Mouse (Mus musculus): Measurements from ENCODE around the gene Lrp10. TPM values are rescaled to one million over a fixed set of nuclear protein-coding genes. Genes with fewer than 3 reads are reported as not detected.

The Lrp10 gene
- 38.7 TPM for polyA plus RNA-seq (2017; shearing (Covaris generic))

GRCm38 (mm10) chr14:54463959-54464292 is at the start of gene Lrp10:
TSS of gene Lrp10 (plus strand) at chr14:54464137.

GRCm38 (mm10) chr14:54417623-54418081 is 46.3 kb upstream of the Lrp10 start, which contains the start of gene Slc7a7:
TSS of gene Slc7a7 (minus strand) at chr14:54417780.

GRCm38 (mm10) chr14:54426689-54427398 is 37.1 kb upstream of the Lrp10 start, which contains the start of gene Mrpl52:
TSS of gene Mrpl52 (plus strand) at chr14:54426909.

GRCm38 (mm10) chr14:54431334-54432077 is 32.4 kb upstream of the Lrp10 start, which contains the start of gene Mmp14:
TSS of gene Mmp14 (plus strand) at chr14:54431612.

GRCm38 (mm10) chr14:54475941-54476844 is 12.3 kb downstream of the Lrp10 start, which contains the start of gene Rem2:
TSS of gene Rem2 (plus strand) at chr14:54476100.

Other genes starting within 250 kb of the Lrp10 start
- 537 TPM for gene Dad1, start 210.0 kb upstream of the Lrp10 start, polyA plus RNA-seq (2017; shearing (Covaris generic))
- 28.6 TPM for gene Abhd4, start 209.9 kb upstream of the Lrp10 start, polyA plus RNA-seq (2017; shearing (Covaris generic))
- gene Olfr49, start 179.2 kb upstream of the Lrp10 start, polyA plus RNA-seq (2017; shearing (Covaris generic)): 0.05 TPM
- gene Oxa1l, start 103.3 kb upstream of the Lrp10 start, polyA plus RNA-seq (2017; shearing (Covaris generic)): 77.8 TPM
- 1.5 TPM for gene Slc7a7, start 46.4 kb upstream of the Lrp10 start, polyA plus RNA-seq (2017; shearing (Covaris generic))
- 292 TPM for gene Mrpl52, start 37.2 kb upstream of the Lrp10 start, polyA plus RNA-seq (2017; shearing (Covaris generic))
- 1.5 TPM for gene Mmp14, start 32.5 kb upstream of the Lrp10 start, polyA plus RNA-seq (2017; shearing (Covaris generic))
- 0.61 TPM for gene Rem2, start 12.0 kb downstream of the Lrp10 start, polyA plus RNA-seq (2017; shearing (Covaris generic))
- 49.7 TPM for gene Prmt5, start 53.4 kb downstream of the Lrp10 start, polyA plus RNA-seq (2017; shearing (Covaris generic))
- gene Haus4, start 90.5 kb downstream of the Lrp10 start, polyA plus RNA-seq (2017; shearing (Covaris generic)): 22.4 TPM
- 0.16 TPM for gene Ajuba, start 113.4 kb downstream of the Lrp10 start, polyA plus RNA-seq (2017; shearing (Covaris generic))
- gene 4931414P19Rik, start 141.9 kb downstream of the Lrp10 start, polyA plus RNA-seq (2017; shearing (Covaris generic)): 3.0 TPM
- gene Psmb5, start 153.9 kb downstream of the Lrp10 start, polyA plus RNA-seq (2017; shearing (Covaris generic)): 280 TPM
- gene Psmb11, start 157.3 kb downstream of the Lrp10 start, polyA plus RNA-seq (2017; shearing (Covaris generic)): 0.06 TPM
- not detected for gene Gm17606, start 176.8 kb downstream of the Lrp10 start, polyA plus RNA-seq (2017; shearing (Covaris generic))
- gene Cdh24, start 177.2 kb downstream of the Lrp10 start, polyA plus RNA-seq (2017; shearing (Covaris generic)): 0.46 TPM
- 93.8 TPM for gene 1700123O20Rik, start 222.1 kb downstream of the Lrp10 start, polyA plus RNA-seq (2017; shearing (Covaris generic))
- gene Acin1, start 222.8 kb downstream of the Lrp10 start, polyA plus RNA-seq (2017; shearing (Covaris generic)): 123 TPM
- gene Gm29776, start 234.7 kb downstream of the Lrp10 start, polyA plus RNA-seq (2017; shearing (Covaris generic)): 0.38 TPM
- not detected for gene Cebpe, start 248.0 kb downstream of the Lrp10 start, polyA plus RNA-seq (2017; shearing (Covaris generic))